Mouse (Mus musculus): ENCODE measurements around the gene Erbb2. TPM values are rescaled to one million over a fixed set of nuclear protein-coding genes. Genes with fewer than 3 reads are reported as not detected.

Gene Erbb2
- polyA plus RNA-seq, 1 experiment from 2014 or later, result 26.9 TPM

DNA sequence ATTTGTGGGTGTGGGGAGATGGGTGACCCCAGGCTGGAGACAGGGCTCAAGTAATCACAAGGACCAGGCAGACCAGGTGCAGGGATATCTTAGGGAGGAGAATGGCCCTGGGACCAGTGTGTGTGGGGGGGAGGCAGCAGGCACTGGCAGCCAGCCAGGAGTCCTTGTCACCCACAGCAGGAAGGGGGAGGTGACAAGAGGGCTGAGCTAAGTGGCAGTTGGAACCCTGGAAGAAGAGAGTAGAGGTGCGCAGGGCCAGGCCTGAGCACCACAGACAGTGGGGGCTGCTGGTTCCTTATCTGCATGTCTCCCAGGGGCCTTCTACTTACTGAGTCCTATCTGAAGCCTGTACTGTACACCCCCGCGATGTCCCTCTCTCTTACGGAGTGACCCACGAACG lies 19.0 kb upstream of the Erbb2 start:
- TF ChIP-seq CTCF (IDR thresholded peaks at IDR 0.05; ENCODE audit: low read depth) (no peak), EP300 (optimal IDR thresholded peaks at IDR 0.05) (no peak)
- Histone ChIP-seq H3K4me2 (replicated peaks; ENCODE audit: low read depth) (no peak overlapping the region), H3K36me3 (ENCODE audit: control insufficient read depth, insufficient read depth, low read length) (no peaks in the 10 kb centered on the region), H3K4me1 (replicated peaks; ENCODE audit: control insufficient read depth, insufficient read depth) (0 out of 2 replicates have a peak, but pooled peaks cover 3% of the 10 kb centered on the region), H3K27me3 (ENCODE audit: control insufficient read depth, insufficient read depth, low read length) (no peaks in the 10 kb centered on the region), H3K9ac (ENCODE audit: low read length) (no peak overlapping the region), H3K9me3 (ENCODE audit: control insufficient read depth, low read length) (no peaks in the 10 kb centered on the region), H3K27ac (replicated peaks) (peak overlapping the region; percentile 84), H3K4me3 (ENCODE audit: low read depth, low read length) (no peak overlapping the region)
- 63% methylated on average over 6 of the region's 6 CpGs for WGBS
- DNase-seq (ENCODE audit: low spot score) (peak; percentile 84), ATAC-seq (ENCODE audit: low FRiP score, low TSS enrichment) (0 out of 2 replicates have a peak, but pooled peaks have one; percentile 9)

DNA sequence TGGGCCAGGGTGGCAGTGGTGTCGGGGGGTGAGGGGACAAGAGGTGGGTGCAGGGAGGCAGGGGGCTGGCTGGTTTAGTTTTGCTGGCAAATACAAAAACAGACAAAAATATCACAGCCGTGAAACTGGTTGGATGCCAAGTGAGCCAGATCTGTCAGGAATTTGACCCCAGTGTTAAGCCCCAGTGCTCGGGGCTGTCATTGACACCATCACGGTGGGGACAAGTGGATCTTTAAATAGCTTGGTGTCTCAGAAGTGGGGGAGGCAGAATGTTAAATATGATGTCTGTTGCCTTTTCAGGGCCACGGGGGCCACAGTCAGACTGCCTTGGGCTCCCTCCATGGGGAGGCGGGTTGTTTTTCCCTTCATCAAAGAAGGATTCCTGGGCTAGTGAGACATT lies 18.0 kb upstream of the Erbb2 start:
- Histone ChIP-seq H3K27me3 (ENCODE audit: control insufficient read depth, insufficient read depth, low read length) (no peaks in the 10 kb centered on the region), H3K36me3 (ENCODE audit: control insufficient read depth, insufficient read depth, low read length) (no peaks in the 10 kb centered on the region; the same call in 1 of the 2 replicates), H3K4me2 (replicated peaks; ENCODE audit: low read depth) (no peak overlapping the region), H3K4me1 (replicated peaks; ENCODE audit: control insufficient read depth, insufficient read depth) (0 out of 2 replicates have a peak, but pooled peaks cover 3% of the 10 kb centered on the region), H3K9me3 (ENCODE audit: control insufficient read depth, low read length) (no peaks in the 10 kb centered on the region), H3K9ac (ENCODE audit: low read length) (peak overlapping the region; percentile 31; the same call in 1 of the 2 replicates), H3K4me3 (ENCODE audit: low read depth, low read length) (no peak overlapping the region), H3K27ac (replicated peaks) (peak overlapping the region; percentile 84)
- TF ChIP-seq CTCF (IDR thresholded peaks at IDR 0.05; ENCODE audit: low read depth) (no peak), EP300 (optimal IDR thresholded peaks at IDR 0.05) (no peak)
- 32% methylated on average over 6 of the region's 6 CpGs for WGBS
- DNase-seq (ENCODE audit: low spot score) (no peak), ATAC-seq (ENCODE audit: low FRiP score, low TSS enrichment) (no peak)

DNA sequence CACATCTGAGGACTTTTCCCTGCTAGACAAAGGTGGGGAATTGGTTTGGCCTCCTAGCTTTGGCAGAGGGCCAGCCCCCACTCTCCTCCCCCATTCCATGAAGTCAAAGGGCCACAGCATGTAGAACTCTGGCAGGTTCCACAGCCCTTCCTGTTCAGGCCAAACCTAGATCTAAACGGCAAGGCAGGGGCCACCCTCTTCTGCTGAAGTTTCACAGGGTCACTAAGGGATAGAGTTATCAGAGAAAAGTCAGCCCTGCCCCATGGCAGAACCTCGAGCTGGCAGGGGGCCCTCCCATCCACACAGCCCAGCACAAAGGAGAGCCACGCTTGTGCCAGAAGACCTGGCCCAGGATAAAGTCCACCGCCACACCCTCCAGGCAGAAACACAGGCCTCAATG lies 17.2 kb upstream of the Erbb2 start:
- H3K9ac ChIP-seq (ENCODE audit: low read length), result no peak overlapping the region
- WGBS, result 43% methylated on average over 4 of the region's 4 CpGs
- DNase-seq (ENCODE audit: low spot score) (peak; percentile 92), ATAC-seq (ENCODE audit: low FRiP score, low TSS enrichment) (peak; percentile 88)
- H3K4me3 ChIP-seq (ENCODE audit: low read depth, low read length), result no peak overlapping the region
- H3K27me3 ChIP-seq (ENCODE audit: control insufficient read depth, insufficient read depth, low read length), result no peaks in the 10 kb centered on the region
- H3K27ac ChIP-seq (replicated peaks), result peak overlapping the region; percentile 84
- 0 out of 2 replicates have a peak, but pooled peaks cover 3% of the 10 kb centered on the region for H3K4me1 ChIP-seq (replicated peaks; ENCODE audit: control insufficient read depth, insufficient read depth)
- no peaks in the 10 kb centered on the region for H3K9me3 ChIP-seq (ENCODE audit: control insufficient read depth, low read length)
- H3K4me2 ChIP-seq (replicated peaks; ENCODE audit: low read depth), result no peak overlapping the region
- no peaks in the 10 kb centered on the region; the same call in 1 of the 2 replicates for H3K36me3 ChIP-seq (ENCODE audit: control insufficient read depth, insufficient read depth, low read length)
- TF ChIP-seq CTCF (IDR thresholded peaks at IDR 0.05; ENCODE audit: low read depth), result no peak
- no peak for TF ChIP-seq EP300 (optimal IDR thresholded peaks at IDR 0.05)

DNA sequence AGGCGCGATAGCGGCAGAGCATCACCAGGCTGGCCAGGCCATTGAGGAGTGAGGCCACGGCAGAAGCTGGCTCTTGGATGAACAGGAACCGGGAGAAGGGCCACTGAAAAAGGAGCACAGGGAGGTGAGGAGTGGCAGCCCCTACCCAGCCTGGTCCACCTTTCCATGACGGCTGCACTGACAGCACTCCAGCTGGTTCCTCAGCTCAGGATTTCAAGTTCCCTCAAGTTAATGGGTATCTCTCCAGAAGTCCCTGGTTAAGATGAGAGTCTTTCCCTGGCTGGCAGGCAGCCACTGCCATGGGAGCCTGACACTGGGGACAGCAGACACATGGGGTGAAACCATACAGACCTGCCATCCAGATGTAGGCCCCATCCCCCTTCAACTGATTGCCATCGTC lies 14.3 kb upstream of the Erbb2 start:
- H3K9ac ChIP-seq (ENCODE audit: low read length), result no peak overlapping the region
- no peak for ATAC-seq (ENCODE audit: low FRiP score, low TSS enrichment)
- no peaks in the 10 kb centered on the region; the same call in 1 of the 2 replicates for H3K36me3 ChIP-seq (ENCODE audit: control insufficient read depth, insufficient read depth, low read length)
- no peaks in the 10 kb centered on the region for H3K9me3 ChIP-seq (ENCODE audit: control insufficient read depth, low read length)
- no peak for TF ChIP-seq CTCF (IDR thresholded peaks at IDR 0.05; ENCODE audit: low read depth)
- no peak for TF ChIP-seq EP300 (optimal IDR thresholded peaks at IDR 0.05)
- no peak overlapping the region for H3K4me2 ChIP-seq (replicated peaks; ENCODE audit: low read depth)
- 0 out of 2 replicates have a peak, but pooled peaks cover 5% of the 10 kb centered on the region for H3K4me1 ChIP-seq (replicated peaks; ENCODE audit: control insufficient read depth, insufficient read depth)
- WGBS, result 87% methylated on average over 7 of the region's 7 CpGs
- DNase-seq (ENCODE audit: low spot score), result no peak
- H3K4me3 ChIP-seq (ENCODE audit: low read depth, low read length), result no peak overlapping the region
- no peaks in the 10 kb centered on the region for H3K27me3 ChIP-seq (ENCODE audit: control insufficient read depth, insufficient read depth, low read length)
- no peak overlapping the region for H3K27ac ChIP-seq (replicated peaks)

GRCm38 (mm10) chr11:98400161-98400726 lies 12.0 kb upstream of the Erbb2 start, which contains the start of gene Pgap3:
Pgap3 (minus strand) TSS chr11:98400490.
- WGBS, result under 1% methylated on average over 39 of the region's 40 CpGs
- peak; percentile 93 for DNase-seq (ENCODE audit: low spot score)
- Histone ChIP-seq H3K4me3 (ENCODE audit: low read depth, low read length) (peak within 1 kb of the TSS; percentile 67), H3K27me3 (ENCODE audit: control insufficient read depth, insufficient read depth, low read length) (no peaks in the 10 kb centered on the region), H3K4me2 (replicated peaks; ENCODE audit: low read depth) (peak within 1 kb of the TSS; percentile 63), H3K9ac (ENCODE audit: low read length) (peak within 1 kb of the TSS; percentile 83), H3K27ac (replicated peaks) (peak within 1 kb of the TSS; percentile 98), H3K36me3 (ENCODE audit: control insufficient read depth, insufficient read depth, low read length) (no peaks in the 10 kb centered on the region; the same call in 1 of the 2 replicates), H3K9me3 (ENCODE audit: control insufficient read depth, low read length) (no peaks in the 10 kb centered on the region), H3K4me1 (replicated peaks; ENCODE audit: control insufficient read depth, insufficient read depth) (0 out of 2 replicates have a peak, but pooled peaks cover 2% of the 10 kb centered on the region)
- no peak for TF ChIP-seq CTCF (IDR thresholded peaks at IDR 0.05; ENCODE audit: low read depth)
- peak; percentile 24 for TF ChIP-seq EP300 (optimal IDR thresholded peaks at IDR 0.05)
- peak; percentile 85 for ATAC-seq (ENCODE audit: low FRiP score, low TSS enrichment)

DNA sequence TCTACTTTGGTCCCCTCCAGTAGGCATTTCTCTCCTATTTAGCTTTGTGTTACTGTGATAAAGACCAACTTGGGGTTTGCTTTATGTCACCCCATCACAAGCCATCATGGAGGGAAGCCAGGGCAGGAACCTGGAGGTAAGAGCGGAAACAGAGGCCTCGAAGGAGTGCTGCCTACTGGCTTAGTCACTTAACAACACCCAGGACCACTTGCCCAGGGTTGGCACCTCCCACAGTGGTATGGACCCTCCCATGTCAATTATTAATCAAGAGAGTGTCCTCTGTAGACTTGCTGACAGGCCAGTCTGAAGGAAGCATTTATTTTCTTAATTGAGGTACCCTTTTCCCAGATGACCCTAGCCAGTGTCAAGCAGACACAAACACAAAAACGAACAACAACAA lies 11.5 kb upstream of the Erbb2 start:
- no peaks in the 10 kb centered on the region for H3K9me3 ChIP-seq (ENCODE audit: control insufficient read depth, low read length)
- H3K36me3 ChIP-seq (ENCODE audit: control insufficient read depth, insufficient read depth, low read length), result no peaks in the 10 kb centered on the region; the same call in 1 of the 2 replicates
- peak overlapping the region; percentile 98 for H3K27ac ChIP-seq (replicated peaks)
- TF ChIP-seq EP300 (optimal IDR thresholded peaks at IDR 0.05) (no peak), CTCF (IDR thresholded peaks at IDR 0.05; ENCODE audit: low read depth) (no peak)
- H3K4me3 ChIP-seq (ENCODE audit: low read depth, low read length), result peak overlapping the region; percentile 67
- H3K27me3 ChIP-seq (ENCODE audit: control insufficient read depth, insufficient read depth, low read length), result no peaks in the 10 kb centered on the region
- no peak for DNase-seq (ENCODE audit: low spot score)
- WGBS, result 38% methylated on average over 3 of the region's 3 CpGs
- peak; percentile 65 for ATAC-seq (ENCODE audit: low FRiP score, low TSS enrichment)
- H3K4me2 ChIP-seq (replicated peaks; ENCODE audit: low read depth), result peak overlapping the region; percentile 63
- peak overlapping the region; percentile 83 for H3K9ac ChIP-seq (ENCODE audit: low read length)
- 0 out of 2 replicates have a peak, but pooled peaks cover 2% of the 10 kb centered on the region for H3K4me1 ChIP-seq (replicated peaks; ENCODE audit: control insufficient read depth, insufficient read depth)
